Mouse (Mus musculus) embryo, embryonic 11 days (tissue): Measurements from ENCODE around the gene Ogfr.
A peak's percentile ranks its signal among the peaks of the same experiment; 100 is the strongest.

Experiments
- DNase-seq: peaks from one replicate; pipeline ENCODE4 v3.0.0-alpha.2; 2015

The Ogfr gene

DNA sequence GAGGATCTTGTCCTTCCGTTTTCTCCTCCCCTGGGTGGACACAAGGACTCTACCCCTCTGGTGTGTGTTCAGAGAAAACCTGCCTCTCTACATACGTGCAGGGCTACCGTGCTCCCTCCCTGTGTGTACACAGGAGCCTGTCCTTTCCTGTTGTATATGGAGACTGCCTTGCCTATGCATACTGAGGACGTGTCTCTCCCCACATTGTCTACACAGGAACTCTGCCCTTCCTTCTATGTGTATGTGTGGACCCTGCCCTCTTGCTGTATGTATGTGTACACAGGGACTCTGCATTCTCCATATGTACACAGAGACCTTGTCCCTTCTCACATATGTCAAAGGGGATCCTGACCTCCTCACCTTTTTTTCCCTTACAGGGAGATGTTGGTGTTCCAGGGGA is 21.2 kb downstream of the Ogfr start:
- no peak for DNase-seq

GRCm38 (mm10) chr2:180611882-180612281 is 22.8 kb downstream of the Ogfr start:
- no peak for DNase-seq

DNA sequence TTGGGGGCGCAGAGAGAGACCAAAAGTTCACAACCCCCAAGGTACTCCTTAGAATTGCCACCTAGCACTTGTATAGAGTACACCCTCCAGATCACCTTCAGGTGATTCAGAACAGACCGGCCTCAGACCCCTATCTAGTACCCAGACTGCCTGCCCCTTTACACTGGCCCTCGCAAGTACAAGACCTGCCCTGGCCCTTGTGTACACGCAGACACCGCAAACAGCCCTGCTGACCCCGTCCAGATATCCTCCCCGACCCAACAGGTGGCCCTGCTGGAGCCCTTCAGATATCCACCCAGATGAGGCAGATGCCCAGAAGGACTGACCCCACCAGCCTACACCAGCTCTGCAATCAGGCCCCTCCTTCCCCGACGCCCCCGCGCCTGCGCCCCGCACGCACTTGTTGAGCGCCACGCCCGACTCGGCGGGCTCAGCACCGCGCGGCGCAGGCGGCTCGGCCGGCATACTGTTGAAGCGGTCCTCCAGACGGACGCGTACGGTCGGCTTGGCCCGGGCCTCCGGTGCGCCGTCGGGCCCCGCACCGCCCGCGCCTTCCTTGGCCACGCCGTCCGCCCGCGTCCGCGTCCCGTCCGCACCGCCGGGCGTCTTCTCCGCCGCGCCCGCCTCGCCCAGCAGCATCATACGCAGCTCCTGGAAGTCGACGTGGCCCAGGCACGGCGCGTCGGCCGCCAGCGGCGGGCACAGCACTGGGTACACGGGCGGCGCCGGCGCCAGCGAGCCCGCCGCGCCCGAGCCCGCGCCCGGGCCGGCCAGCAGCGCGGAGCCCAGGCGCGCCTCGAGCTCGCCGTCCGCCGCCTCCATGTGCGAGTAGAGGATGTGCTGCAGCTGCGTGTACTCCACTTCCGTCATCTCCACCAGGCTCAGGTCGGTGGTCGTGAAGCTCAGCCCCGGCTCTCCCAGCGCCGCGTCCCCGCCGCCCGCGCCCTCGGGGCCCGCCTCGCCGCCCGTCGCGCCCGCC is 52.8 kb downstream of the Ogfr start:
- peak; percentile 25 for DNase-seq

DNA sequence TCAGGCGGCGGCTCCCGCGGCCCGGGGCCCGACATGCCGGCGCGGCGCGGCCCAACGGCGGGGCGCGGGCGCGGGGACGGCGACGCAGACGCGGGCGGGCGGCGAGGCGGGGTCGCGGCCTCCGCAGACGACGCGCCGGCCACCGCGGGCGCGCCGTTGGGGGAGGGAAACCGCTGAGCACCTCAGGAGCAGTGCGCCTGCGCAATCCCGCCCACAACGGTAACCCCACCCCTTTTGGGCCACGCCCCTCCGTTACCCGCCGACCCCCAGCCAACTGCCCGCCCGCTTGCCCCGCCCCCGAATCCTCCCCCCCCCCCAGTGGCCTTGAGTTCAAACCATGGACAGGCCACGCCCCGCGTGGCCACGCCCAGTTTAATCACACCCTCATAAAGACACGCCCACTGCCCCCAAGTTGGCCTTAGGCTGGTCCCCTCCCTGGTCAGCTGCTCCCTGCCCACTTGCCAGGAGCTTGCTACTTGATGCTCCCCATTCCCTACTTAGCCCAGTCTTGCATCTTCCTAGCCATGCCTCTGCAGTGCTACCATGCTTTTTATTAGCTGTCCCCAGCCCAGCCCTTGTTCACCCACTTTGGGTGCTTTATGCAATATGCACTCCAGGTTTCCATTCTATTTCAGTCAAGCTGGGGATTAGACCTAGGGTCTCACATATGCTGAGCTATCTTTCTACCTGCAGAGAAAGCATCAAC is 53.7 kb downstream of the Ogfr start, which contains the start of gene Tcfl5:
Gene Tcfl5 (minus strand): TSS at position 154 of the 706 bp plus-strand sequence.
- DNase-seq = peak; percentile 24

- no peak for DNase-seq
Measured at GRCm38 (mm10) chr2:180643626-180644025, 54.6 kb downstream of the Ogfr start.
